Mouse (Mus musculus) natural killer cell, adult 2 months (primary cell): ENCODE measurements around the gene Slc25a42.

Experiments
- DNase-seq, 2 experiments: peaks; one replicate each; pipeline ENCODE4 v3.0.0; 2022; ENCODE audit warnings: low spot score in 2 of 2

The Slc25a42 gene

DNA sequence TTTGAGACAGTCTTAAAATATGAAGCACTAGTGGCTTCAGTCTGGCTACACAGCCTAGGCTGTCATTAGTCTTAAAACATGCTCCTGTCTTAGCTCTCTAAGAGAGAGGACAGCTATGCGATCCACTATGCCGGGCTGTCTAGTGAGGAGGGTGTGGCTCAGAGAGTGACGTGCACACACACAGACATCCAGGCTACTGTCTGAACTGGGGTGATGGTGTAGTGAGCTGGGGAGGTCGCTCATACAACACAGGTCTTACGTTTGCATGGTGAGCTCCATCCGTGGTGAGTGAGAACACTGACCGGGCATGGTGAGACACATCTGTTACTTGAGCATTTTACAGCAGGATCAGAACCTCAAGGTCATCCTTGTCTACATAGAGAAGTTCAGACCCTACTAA is 40.9 kb downstream of the Slc25a42 start:
- DNase-seq = no peak

DNA sequence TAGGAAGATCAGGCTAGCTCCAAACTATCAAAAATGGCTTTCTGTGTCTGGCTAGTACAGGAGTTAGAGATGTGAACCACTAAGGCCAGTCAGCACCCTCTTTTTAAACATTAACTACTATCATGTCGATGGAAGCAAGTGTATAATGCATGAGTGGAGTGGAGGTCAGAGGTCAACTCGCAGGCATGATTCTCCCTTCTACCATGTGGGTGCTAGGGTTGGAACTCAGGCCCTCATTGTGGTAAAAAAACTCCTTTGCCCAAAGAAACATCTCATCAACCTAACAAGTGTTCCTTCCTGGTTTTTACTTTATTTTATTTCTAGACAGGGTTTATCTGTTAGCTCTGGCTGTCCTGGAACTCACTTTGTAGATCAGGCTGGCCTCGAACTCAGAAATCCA is 41.4 kb downstream of the Slc25a42 start:
- DNase-seq = no peak

- no peak for DNase-seq
Observed at GRCm38 (mm10) chr8:70170116-70170515, 42.0 kb downstream of the Slc25a42 start.

DNA sequence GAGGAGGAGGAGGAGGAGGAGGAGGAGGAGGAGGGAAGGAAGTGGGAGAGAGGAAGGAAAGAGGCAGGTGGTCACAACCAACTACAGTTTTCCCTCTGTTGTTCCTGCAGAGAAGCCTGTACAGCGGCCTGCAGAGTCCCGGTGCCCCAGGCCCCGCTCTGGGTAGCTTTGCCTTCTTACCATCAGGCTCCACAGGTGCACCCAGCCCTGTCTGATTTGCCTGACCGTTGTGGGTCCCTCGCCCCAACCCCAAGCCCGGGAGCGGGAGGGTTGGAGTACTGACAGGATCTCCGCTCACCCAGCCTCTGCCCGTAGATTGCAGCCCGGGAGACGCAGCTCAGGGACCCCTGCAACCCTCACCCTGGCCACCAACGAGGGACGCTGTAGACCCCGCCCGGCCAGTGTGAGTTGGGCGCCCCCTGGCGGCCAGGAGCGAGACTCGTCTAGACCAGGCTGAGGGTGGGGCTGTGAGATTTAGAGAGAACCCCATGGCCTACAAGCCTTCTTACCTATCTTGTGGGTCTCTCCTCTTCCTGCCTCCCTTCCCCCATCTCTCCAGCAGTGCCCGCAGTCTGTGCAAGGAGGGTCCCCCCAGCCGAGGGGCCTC is 45.5 kb downstream of the Slc25a42 start:
- peak; percentile 55 to 76 for DNase-seq

DNA sequence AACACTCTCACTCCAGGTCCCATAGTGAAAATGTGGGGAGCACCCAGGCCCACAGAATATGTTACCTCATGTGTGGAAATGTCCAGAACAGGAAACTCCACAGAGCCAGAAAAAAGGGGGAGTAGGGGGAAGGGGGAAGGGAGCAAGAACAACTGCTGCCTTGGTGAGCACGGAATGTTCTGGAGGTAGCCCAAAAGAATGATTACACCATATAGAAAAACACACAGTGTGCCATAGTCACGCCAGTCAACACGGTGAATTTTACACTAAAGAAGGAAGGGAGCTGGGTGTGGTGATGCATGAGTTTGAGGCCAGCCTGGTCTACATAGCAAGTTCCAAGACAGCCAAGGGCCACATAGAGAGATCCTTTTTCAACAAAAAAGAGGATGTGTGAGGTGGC is 48.8 kb downstream of the Slc25a42 start:
- no peak for DNase-seq

- peak in 1 of 2 experiments; percentile 78 for DNase-seq
Observed at GRCm38 (mm10) chr8:70160015-70160414, 52.1 kb downstream of the Slc25a42 start.

DNA sequence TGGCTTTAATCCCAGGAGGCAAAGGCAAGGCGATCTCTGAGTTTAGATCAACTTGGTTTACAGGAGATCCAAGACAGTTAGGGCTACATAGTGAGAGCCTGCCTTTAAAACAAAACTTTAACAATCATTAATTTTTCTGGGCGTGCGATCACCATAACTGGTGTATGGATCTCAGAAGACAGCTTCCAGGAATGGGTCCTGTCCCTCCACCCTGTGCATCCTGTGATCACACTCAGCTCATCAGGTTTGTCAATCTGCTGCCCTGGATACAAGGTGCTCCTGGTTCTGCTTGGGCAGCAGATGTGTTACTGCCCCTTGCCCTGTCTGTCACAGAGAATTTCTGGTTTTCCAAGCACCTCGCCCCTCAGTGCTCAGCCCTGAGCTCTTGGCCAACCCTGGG is 52.9 kb downstream of the Slc25a42 start:
- no peak for DNase-seq

DNA sequence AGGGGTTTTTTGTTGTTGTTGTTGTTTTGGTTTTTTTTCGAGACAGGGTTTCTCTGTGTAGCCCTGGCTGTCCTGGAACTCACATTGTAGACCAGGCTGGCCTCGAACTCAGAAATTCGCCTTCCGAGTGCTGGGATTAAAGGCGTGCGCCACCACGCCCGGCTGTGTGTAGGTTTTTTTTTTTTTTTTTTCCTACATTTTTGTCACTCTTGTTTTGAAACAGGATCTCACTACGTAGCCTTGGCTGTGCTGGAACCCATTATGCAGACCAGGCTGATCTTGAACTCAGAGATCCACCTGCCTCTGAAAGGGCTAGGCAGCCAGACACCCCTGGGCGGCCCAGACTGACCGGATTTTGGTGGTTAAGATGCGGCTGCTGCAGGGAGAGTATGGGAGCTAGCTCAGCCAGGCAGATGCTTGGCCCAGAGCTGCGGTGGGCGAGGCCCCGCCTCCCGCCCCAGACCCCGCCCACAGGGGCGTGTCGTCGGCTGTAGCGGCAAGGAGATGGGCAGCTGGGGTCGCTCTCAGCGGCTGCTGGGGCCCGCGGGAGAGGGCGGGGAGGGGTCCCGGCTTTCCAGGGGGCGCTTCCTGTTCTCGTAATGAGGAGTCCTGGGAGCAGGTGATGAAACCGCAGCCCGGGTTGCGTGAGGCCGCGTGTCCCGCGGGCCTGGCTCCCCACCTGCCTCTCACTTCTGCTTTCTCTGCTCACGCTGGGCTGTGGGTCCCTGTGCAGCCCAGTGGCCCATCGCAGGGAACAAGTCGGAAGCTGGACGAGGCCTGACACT is 53.8 kb downstream of the Slc25a42 start:
- DNase-seq = peak; percentile 63 to 81

- DNase-seq = no peak
Observed at GRCm38 (mm10) chr8:70157240-70157800, 54.8 kb downstream of the Slc25a42 start.

GRCm38 (mm10) chr8:70152537-70153257 is 59.4 kb downstream of the Slc25a42 start:
- DNase-seq = peak in 1 of 2 experiments; percentile 64

DNA sequence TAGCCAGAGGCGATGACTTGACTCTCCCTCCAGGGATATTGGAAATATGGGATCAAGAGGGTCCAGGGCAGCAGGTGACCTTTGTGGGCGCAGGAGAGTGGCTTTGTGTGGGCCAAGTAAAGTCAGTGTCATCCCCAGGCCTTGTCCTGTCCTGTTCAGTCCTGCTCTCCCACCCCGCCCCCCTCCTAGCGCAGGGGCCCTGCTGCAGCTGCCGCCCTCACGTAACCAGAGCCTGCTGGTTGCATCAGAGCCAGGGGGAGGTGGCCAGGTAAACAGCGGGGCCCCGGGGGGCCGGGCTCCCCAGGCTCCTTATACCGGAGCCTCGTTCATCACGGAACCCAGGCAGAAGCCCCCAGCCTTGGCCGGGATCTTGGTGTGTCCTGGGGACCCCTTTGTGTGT is 61.9 kb downstream of the Slc25a42 start:
- no peak for DNase-seq

DNA sequence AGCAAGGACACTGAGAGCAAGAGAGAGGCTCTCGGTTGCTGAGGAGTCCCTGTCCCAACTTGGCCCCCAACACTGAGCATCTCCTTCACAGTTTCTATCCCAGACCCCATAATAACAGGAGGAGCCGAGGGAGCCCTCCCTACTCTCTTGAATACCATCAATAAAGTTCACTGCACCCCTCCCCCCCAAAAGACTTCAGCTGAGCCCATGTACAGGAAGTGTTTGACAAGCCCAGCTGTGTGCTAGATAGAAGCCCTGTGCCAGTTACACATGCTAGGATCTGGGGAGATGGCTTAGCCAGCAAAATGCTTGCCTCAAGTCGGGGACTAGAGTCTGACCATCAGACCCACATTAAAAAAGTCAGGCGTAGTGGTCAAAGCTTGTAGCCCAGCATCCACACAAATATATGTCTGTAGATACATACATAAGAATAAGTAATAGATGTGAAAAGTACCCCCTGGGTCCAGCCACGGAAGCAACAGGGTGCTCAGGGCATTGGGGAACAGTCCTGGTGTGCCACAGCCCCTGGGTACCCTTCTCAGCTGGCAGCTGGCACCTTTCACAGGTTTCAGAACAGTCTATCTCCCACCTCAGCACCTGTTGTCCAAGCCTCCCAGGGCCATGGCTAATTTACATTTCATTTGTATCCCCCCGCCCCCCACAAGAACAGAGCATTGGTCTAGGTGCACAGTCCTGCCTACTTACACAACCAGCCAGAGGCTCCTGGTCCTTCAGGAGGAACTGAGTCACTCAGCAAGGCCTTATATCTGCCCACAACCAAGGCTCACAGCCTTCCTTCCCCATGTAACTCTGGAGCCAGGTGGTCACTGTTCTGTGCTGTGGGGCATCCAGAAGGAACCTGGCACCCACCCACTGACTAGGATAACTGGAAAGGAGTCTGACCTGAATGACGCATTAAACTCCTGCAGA is 64.2 kb downstream of the Slc25a42 start:
- DNase-seq = no peak

DNA sequence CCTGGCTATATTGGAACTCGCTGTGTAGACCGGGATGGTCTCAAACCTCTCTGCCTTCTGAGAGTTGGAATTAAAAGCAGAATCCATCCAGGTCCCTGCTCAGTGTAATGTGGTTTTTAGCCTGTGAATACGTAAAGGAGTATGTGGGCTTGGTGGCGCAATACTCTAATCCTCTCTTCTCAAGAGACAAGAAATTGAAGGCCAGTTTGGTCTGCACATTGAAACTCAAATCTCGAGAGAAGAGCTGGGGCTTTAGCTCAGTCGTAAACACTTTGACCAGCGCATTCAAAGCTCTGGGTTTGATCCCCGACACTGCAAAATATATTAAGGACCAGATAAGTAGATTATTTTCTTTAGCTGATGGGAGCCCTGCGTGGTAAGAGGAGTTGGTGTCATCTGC is 72.1 kb downstream of the Slc25a42 start:
- no peak for DNase-seq

DNA sequence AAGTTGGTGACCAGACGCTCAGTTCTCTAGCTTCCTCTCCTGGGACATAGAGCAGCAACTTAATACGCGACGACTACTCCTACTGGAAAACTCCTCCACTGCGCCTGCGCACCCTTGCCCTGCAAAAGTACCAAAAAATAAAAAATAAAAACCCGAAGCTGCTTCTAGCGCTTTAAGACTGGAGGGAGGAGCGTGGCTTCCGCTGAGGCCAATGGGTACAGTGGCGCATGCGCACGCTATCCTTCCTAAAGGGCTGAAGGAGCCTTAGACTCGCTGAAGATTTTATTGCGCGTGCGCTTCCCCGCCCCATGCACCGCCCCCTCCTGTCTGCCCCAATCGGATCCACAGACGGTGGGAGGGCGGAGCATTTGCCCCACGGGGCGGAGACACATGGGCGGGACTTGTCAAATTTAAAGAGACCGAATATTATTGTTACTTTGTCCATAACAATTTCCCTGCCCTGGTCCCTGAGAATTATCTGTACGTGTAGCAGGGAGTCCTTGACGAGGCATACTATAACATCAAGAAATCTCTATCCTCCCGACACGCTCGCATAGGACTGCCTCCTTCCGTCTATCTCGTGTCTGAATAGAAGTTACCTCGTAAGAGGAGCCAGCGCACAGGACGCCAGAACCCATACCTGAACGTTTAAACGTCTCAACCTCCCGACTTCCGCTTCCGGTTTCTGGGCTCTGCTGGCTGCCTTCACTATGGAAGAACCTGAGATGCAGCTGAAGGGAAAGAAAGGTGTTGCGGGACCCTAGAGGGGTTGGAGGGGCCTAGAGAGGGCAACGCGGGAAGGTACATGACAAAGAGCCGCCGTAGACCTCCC is 72.9 kb downstream of the Slc25a42 start, which contains the start of the genes Rfxank, Borcs8 and Mef2b:
Gene Rfxank (minus strand): TSS at position 129 of the 832 bp plus-strand sequence.
Gene Borcs8 (plus strand): TSS at position 474 of the 832 bp plus-strand sequence.
Gene Mef2b (plus strand): TSS at position 686 of the 832 bp plus-strand sequence.
- peak; percentile 99 for DNase-seq

- no peak for DNase-seq
Observed at GRCm38 (mm10) chr8:70137890-70138289, 74.2 kb downstream of the Slc25a42 start.

DNA sequence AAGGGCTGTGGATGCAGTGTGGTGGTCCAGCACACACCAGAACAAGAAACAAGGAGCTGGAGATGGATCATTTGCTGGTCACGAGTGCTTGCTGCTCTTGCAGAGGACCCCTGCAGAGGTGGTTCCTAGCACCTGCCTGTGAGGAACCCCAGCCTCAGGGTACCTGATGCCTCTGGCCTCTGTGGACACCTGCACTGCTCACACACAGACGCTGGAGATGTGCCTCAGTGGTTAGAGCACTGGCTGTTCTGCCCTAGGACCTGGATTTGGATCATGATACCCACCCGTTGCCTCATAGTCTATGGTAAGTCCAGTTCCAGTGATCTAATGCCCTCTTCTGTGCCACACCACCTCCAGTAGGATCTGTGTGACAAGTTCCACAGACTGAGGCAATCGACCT is 75.5 kb downstream of the Slc25a42 start:
- DNase-seq = no peak

- DNase-seq = no peak
Observed at GRCm38 (mm10) chr8:70134931-70135330, 77.2 kb downstream of the Slc25a42 start.
